Mouse (Mus musculus): ENCODE data around the gene Aqr. TPM values are rescaled to one million over a fixed set of nuclear protein-coding genes. Genes with fewer than 3 reads are reported as not detected.

Aqr gene
- polyA plus RNA-seq, 1 experiment = 15.2 TPM

GRCm38 (mm10) chr2:114099816-114100215 is 87.0 kb downstream of the Aqr start:
- H3K79me2 ChIP-seq (ENCODE audit: control insufficient read depth, insufficient read depth) = no peaks in the 10 kb centered on the region
- no peaks in the 10 kb centered on the region for H3K27me3 ChIP-seq (ENCODE audit: control insufficient read depth, insufficient read depth, insufficient read length)
- peaks cover 54% of the 10 kb centered on the region for H3K36me3 ChIP-seq (ENCODE audit: control insufficient read depth, insufficient read depth)

GRCm38 (mm10) chr2:114099109-114099508 is 87.7 kb downstream of the Aqr start:
- Histone ChIP-seq H3K4me3 (ENCODE audit: insufficient read depth, poor library complexity, severe bottlenecking) (no peak overlapping the region), H3K36me3 (ENCODE audit: control insufficient read depth, insufficient read depth) (peaks cover 47% of the 10 kb centered on the region), H3K27me3 (ENCODE audit: control insufficient read depth, insufficient read depth, insufficient read length) (no peaks in the 10 kb centered on the region), H3ac (ENCODE audit: control insufficient read depth, insufficient read length, low read depth) (no peak overlapping the region), H3K79me2 (ENCODE audit: control insufficient read depth, insufficient read depth) (no peaks in the 10 kb centered on the region), H3K79me3 (ENCODE audit: low read depth) (no peaks in the 10 kb centered on the region)
- no peak for TF ChIP-seq CEBPB (IDR thresholded peaks at IDR 0.05; ENCODE audit: low read depth)
- TF ChIP-seq CTCF (IDR thresholded peaks at IDR 0.05; ENCODE audit: control insufficient read depth, insufficient read depth, insufficient read length) = no peak
- no peak for TF ChIP-seq USF1 (IDR thresholded peaks at IDR 0.05; ENCODE audit: low read depth)
- no peak for TF ChIP-seq MYOD1 (IDR thresholded peaks at IDR 0.05; ENCODE audit: control insufficient read depth, insufficient read length, low read depth)
- TF ChIP-seq FOSL1 (IDR thresholded peaks at IDR 0.05; ENCODE audit: insufficient read depth, low read length, poor library complexity, severe bottlenecking) = no peak
- TF ChIP-seq MAX (IDR thresholded peaks at IDR 0.05) = no peak
- no peak for TF ChIP-seq MYOG (IDR thresholded peaks at IDR 0.05; ENCODE audit: control insufficient read depth, extremely low read depth, insufficient read length)

More at GRCm38 (mm10) chr2:114099816-114100215, 87.0 kb downstream of the Aqr start:
- Histone ChIP-seq H3K4me3 (ENCODE audit: insufficient read depth, poor library complexity, severe bottlenecking) (no peak overlapping the region), H3K79me3 (ENCODE audit: low read depth) (no peaks in the 10 kb centered on the region), H3ac (ENCODE audit: control insufficient read depth, insufficient read length, low read depth) (no peak overlapping the region)
- TF ChIP-seq CEBPB (IDR thresholded peaks at IDR 0.05; ENCODE audit: low read depth) (no peak), USF1 (IDR thresholded peaks at IDR 0.05; ENCODE audit: low read depth) (no peak), MAX (IDR thresholded peaks at IDR 0.05) (no peak), FOSL1 (IDR thresholded peaks at IDR 0.05; ENCODE audit: insufficient read depth, low read length, poor library complexity, severe bottlenecking) (no peak), MYOD1 (IDR thresholded peaks at IDR 0.05; ENCODE audit: control insufficient read depth, insufficient read length, low read depth) (no peak), MYOG (IDR thresholded peaks at IDR 0.05; ENCODE audit: control insufficient read depth, extremely low read depth, insufficient read length) (no peak), CTCF (IDR thresholded peaks at IDR 0.05; ENCODE audit: control insufficient read depth, insufficient read depth, insufficient read length) (no peak)

- Histone ChIP-seq H3ac (ENCODE audit: control insufficient read depth, insufficient read length, low read depth) (no peak overlapping the region), H3K4me3 (ENCODE audit: insufficient read depth, poor library complexity, severe bottlenecking) (no peak overlapping the region), H3K79me3 (ENCODE audit: low read depth) (no peaks in the 10 kb centered on the region), H3K36me3 (ENCODE audit: control insufficient read depth, insufficient read depth) (peaks cover 32% of the 10 kb centered on the region), H3K79me2 (ENCODE audit: control insufficient read depth, insufficient read depth) (no peaks in the 10 kb centered on the region), H3K27me3 (ENCODE audit: control insufficient read depth, insufficient read depth, insufficient read length) (no peaks in the 10 kb centered on the region)
- no peak for TF ChIP-seq MYOD1 (IDR thresholded peaks at IDR 0.05; ENCODE audit: control insufficient read depth, insufficient read length, low read depth)
- TF ChIP-seq CTCF (IDR thresholded peaks at IDR 0.05; ENCODE audit: control insufficient read depth, insufficient read depth, insufficient read length) = no peak
- no peak for TF ChIP-seq MYOG (IDR thresholded peaks at IDR 0.05; ENCODE audit: control insufficient read depth, extremely low read depth, insufficient read length)
- no peak for TF ChIP-seq FOSL1 (IDR thresholded peaks at IDR 0.05; ENCODE audit: insufficient read depth, low read length, poor library complexity, severe bottlenecking)
- TF ChIP-seq MAX (IDR thresholded peaks at IDR 0.05) = no peak
- no peak for TF ChIP-seq USF1 (IDR thresholded peaks at IDR 0.05; ENCODE audit: low read depth)
- TF ChIP-seq CEBPB (IDR thresholded peaks at IDR 0.05; ENCODE audit: low read depth) = no peak
Measured at GRCm38 (mm10) chr2:114097627-114098026, 89.2 kb downstream of the Aqr start.

- no peak for TF ChIP-seq MYOD1 (IDR thresholded peaks at IDR 0.05; ENCODE audit: control insufficient read depth, insufficient read length, low read depth)
- TF ChIP-seq MYOG (IDR thresholded peaks at IDR 0.05; ENCODE audit: control insufficient read depth, extremely low read depth, insufficient read length) = no peak
- no peak for TF ChIP-seq MAX (IDR thresholded peaks at IDR 0.05)
- TF ChIP-seq CTCF (IDR thresholded peaks at IDR 0.05; ENCODE audit: control insufficient read depth, insufficient read depth, insufficient read length) = no peak
- no peak for TF ChIP-seq FOSL1 (IDR thresholded peaks at IDR 0.05; ENCODE audit: insufficient read depth, low read length, poor library complexity, severe bottlenecking)
- no peak for TF ChIP-seq USF1 (IDR thresholded peaks at IDR 0.05; ENCODE audit: low read depth)
- no peak for TF ChIP-seq CEBPB (IDR thresholded peaks at IDR 0.05; ENCODE audit: low read depth)
- Histone ChIP-seq H3K79me3 (ENCODE audit: low read depth) (no peaks in the 10 kb centered on the region), H3ac (ENCODE audit: control insufficient read depth, insufficient read length, low read depth) (no peak overlapping the region), H3K27me3 (ENCODE audit: control insufficient read depth, insufficient read depth, insufficient read length) (no peaks in the 10 kb centered on the region), H3K36me3 (ENCODE audit: control insufficient read depth, insufficient read depth) (peaks cover 25% of the 10 kb centered on the region), H3K4me3 (ENCODE audit: insufficient read depth, poor library complexity, severe bottlenecking) (no peak overlapping the region), H3K79me2 (ENCODE audit: control insufficient read depth, insufficient read depth) (no peaks in the 10 kb centered on the region)
Measured at GRCm38 (mm10) chr2:114096570-114096969, 90.3 kb downstream of the Aqr start.

GRCm38 (mm10) chr2:114095348-114095747 is 91.5 kb downstream of the Aqr start:
- Histone ChIP-seq H3ac (ENCODE audit: control insufficient read depth, insufficient read length, low read depth) (no peak overlapping the region), H3K4me3 (ENCODE audit: insufficient read depth, poor library complexity, severe bottlenecking) (no peak overlapping the region), H3K79me2 (ENCODE audit: control insufficient read depth, insufficient read depth) (no peaks in the 10 kb centered on the region), H3K27me3 (ENCODE audit: control insufficient read depth, insufficient read depth, insufficient read length) (no peaks in the 10 kb centered on the region), H3K79me3 (ENCODE audit: low read depth) (no peaks in the 10 kb centered on the region), H3K36me3 (ENCODE audit: control insufficient read depth, insufficient read depth) (peaks cover 20% of the 10 kb centered on the region)
- TF ChIP-seq MYOD1 (IDR thresholded peaks at IDR 0.05; ENCODE audit: control insufficient read depth, insufficient read length, low read depth) (no peak), USF1 (IDR thresholded peaks at IDR 0.05; ENCODE audit: low read depth) (no peak), CTCF (IDR thresholded peaks at IDR 0.05; ENCODE audit: control insufficient read depth, insufficient read depth, insufficient read length) (no peak), CEBPB (IDR thresholded peaks at IDR 0.05; ENCODE audit: low read depth) (no peak), MAX (IDR thresholded peaks at IDR 0.05) (no peak), MYOG (IDR thresholded peaks at IDR 0.05; ENCODE audit: control insufficient read depth, extremely low read depth, insufficient read length) (no peak), FOSL1 (IDR thresholded peaks at IDR 0.05; ENCODE audit: insufficient read depth, low read length, poor library complexity, severe bottlenecking) (no peak)

GRCm38 (mm10) chr2:114094696-114095095 is 92.1 kb downstream of the Aqr start:
- no peaks in the 10 kb centered on the region for H3K79me3 ChIP-seq (ENCODE audit: low read depth)
- H3K27me3 ChIP-seq (ENCODE audit: control insufficient read depth, insufficient read depth, insufficient read length) = no peaks in the 10 kb centered on the region
- peaks cover 17% of the 10 kb centered on the region for H3K36me3 ChIP-seq (ENCODE audit: control insufficient read depth, insufficient read depth)
- H3K4me3 ChIP-seq (ENCODE audit: insufficient read depth, poor library complexity, severe bottlenecking) = no peak overlapping the region
- no peaks in the 10 kb centered on the region for H3K79me2 ChIP-seq (ENCODE audit: control insufficient read depth, insufficient read depth)
- no peak overlapping the region for H3ac ChIP-seq (ENCODE audit: control insufficient read depth, insufficient read length, low read depth)
- TF ChIP-seq MYOD1 (IDR thresholded peaks at IDR 0.05; ENCODE audit: control insufficient read depth, insufficient read length, low read depth) (no peak), CTCF (IDR thresholded peaks at IDR 0.05; ENCODE audit: control insufficient read depth, insufficient read depth, insufficient read length) (peak; percentile 27), MAX (IDR thresholded peaks at IDR 0.05) (no peak)

Data from C2C12 (cell line).